Mouse (Mus musculus): Measurements from ENCODE around the gene Sec61g.

GRCm38 (mm10) chr11:16508052-16508654, at the start of gene Sec61g:
- no peak for TF ChIP-seq CTCF (IDR thresholded peaks at IDR 0.05; ENCODE audit: borderline replicate concordance, insufficient read depth, low read length)
- TF ChIP-seq POLR2A (IDR thresholded peaks at IDR 0.05; ENCODE audit: low read depth, low read length) = peak; percentile 98
